Mouse (Mus musculus) intestine, embryonic 14.5 days (tissue): ENCODE data around the gene Tcap. TPM values are rescaled to one million over a fixed set of nuclear protein-coding genes. Genes with fewer than 3 reads are reported as not detected.

Experiments
- ATAC-seq: fragments of 200-750 bp; cut with Nextera tagmentation; replicated peaks from 2 replicates; pipeline ENCODE4 v1.8.0; 2017; ENCODE audit warnings: low read depth, moderate number of reproducible peaks, moderate TSS enrichment, moderate library complexity; ENCODE audit not compliant: low FRiP score, low TSS enrichment
- DNase-seq: peaks from one replicate; pipeline ENCODE4 v3.0.0-alpha.2; 2018; ENCODE audit warnings: low spot score
- H3K27ac ChIP-seq: fragments of 300-500 bp; sonication (generic); 2 replicates; pipeline ENCODE4 v1.5.1; 2014; ENCODE audit warnings: low read depth, mild to moderate bottlenecking, control low read depth
- H3K27me3 ChIP-seq: fragments of 300-500 bp; sonication (generic); replicated peaks from 2 replicates; pipeline ENCODE4 v1.6.1; 2014; ENCODE audit warnings: low read length, control low read depth; ENCODE audit not compliant: control insufficient read depth, insufficient read depth
- H3K36me3 ChIP-seq: fragments of 300-500 bp; sonication (generic); 2 replicates; pipeline ENCODE4 v1.6.1; 2014; ENCODE audit warnings: low read length, control low read depth; ENCODE audit not compliant: control insufficient read depth, insufficient read depth
- H3K4me1 ChIP-seq: fragments of 300-500 bp; sonication (generic); replicated peaks from 2 replicates; pipeline ENCODE4 v1.6.1; 2014; ENCODE audit warnings: low read length, control low read depth, mixed read lengths; ENCODE audit not compliant: control insufficient read depth, insufficient read depth
- H3K4me2 ChIP-seq: fragments of 300-500 bp; sonication (generic); 2 replicates; pipeline ENCODE4 v1.6.1; 2014; ENCODE audit warnings: low read length
- H3K4me3 ChIP-seq: fragments of 300-500 bp; sonication (generic); 2 replicates; pipeline ENCODE4 v1.5.1; 2014; ENCODE audit warnings: low read depth, low read length, control low read depth, mixed read lengths
- H3K9ac ChIP-seq: fragments of 300-500 bp; sonication (generic); 2 replicates; pipeline ENCODE4 v1.6.1; 2014; ENCODE audit warnings: mild to moderate bottlenecking, low read length
- H3K9me3 ChIP-seq: fragments of 300-500 bp; sonication (generic); 2 replicates; pipeline ENCODE4 v1.6.1; 2016; ENCODE audit warnings: low read length, control low read depth; ENCODE audit not compliant: control insufficient read depth
- WGBS: fragments of 180-500 bp; shearing (Covaris S2); extraction: QIAGEN DNeasy Blood & Tissue Kit; methylation state at CpG from one replicate; pipeline ENCODE4 v1.1.7; 2014; 5-methylcytosine and 5-hydroxymethylcytosine counted together
- polyA plus RNA-seq: library from polyadenylated mRNA; unstranded; fragments of >200 nt; fragmentation: Nextera tagmentation; extraction: Ambion mirVana; gene quantifications from 2 replicates; pipeline ENCODE4 v1.2.1, GENCODE M21; 2014

The Tcap gene
- polyA plus RNA-seq, 1 experiment from 2014 or later, result not detected

DNA sequence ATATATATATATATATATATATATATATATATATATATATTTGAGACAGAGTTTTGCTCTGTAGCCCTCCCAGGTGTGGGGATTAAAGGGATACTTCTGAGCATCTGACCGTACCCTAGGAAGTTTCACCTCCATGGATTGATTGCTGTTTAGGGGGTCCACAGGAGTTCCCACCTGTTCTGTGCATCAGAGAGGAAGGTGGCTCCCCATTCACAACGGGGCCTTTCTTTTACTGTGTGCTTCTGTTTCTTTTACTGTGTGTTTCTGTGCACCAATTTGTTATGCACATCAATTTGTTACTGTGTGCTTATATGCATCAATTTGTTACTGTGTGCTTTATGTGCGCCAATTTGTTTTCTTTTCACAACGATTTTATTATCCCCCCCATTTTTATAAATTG, 42.4 kb upstream of the Tcap start:
- peaks cover 69% of the 10 kb centered on the region for H3K27me3 ChIP-seq
- H3K4me1 ChIP-seq, result peaks cover 16% of the 10 kb centered on the region
- ATAC-seq, result no peak
- no peak overlapping the region for H3K4me3 ChIP-seq
- no peak overlapping the region for H3K27ac ChIP-seq
- H3K9ac ChIP-seq, result no peak overlapping the region
- no peak overlapping the region for H3K4me2 ChIP-seq
- H3K36me3 ChIP-seq, result no peaks in the 10 kb centered on the region
- no peak for DNase-seq
- WGBS, result 51% methylated on average over 4 of the region's 4 CpGs
- H3K9me3 ChIP-seq, result no peaks in the 10 kb centered on the region

DNA sequence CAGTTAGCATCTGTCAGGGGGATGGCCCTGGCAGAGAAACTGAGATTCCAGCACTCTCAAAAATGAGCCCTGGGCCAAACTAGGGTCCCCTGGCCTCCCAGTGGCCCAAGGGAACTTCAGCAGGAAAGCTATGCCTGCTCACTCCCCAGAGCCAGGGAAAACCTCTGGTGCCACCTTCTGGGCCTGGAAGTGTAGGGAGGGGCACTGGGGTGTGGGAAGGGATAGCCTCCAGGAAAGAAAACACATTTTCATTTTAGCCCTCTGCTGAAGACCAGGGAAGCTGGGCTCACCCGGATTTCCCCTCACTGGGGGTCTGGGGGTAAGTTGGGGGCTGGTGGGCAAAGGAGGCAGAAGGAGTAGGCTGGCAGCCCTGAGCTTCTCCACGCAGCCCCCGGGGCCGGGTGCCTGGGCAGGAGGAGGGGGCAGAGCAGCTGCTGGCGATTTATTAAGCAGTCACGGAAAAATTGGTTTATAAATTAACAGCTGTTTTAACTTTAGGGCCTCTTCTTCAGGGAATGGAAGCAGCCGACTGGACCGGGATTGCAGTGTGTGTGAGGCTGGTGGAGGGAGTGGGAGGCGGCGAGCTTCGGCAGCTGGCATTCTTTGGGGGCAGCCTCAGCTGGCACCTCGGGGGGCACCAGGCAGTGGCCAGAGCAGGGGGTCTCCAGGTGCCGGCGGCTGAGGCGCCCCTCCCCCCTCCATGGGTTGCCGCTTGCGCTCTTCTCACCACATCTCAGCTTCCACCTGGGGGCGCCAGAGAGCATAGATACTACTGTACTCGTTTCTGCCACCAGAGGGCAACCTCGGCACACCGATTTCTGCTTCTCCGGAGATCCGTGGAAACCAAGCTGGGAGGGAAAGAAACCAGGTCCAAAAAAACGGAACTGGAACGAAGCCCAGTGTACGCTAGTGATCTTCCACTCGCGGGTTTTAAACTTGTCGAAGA, 41.3 kb upstream of the Tcap start:
- Histone ChIP-seq H3K4me1 (peaks cover 16% of the 10 kb centered on the region), H3K27ac (no peak overlapping the region), H3K9me3 (no peaks in the 10 kb centered on the region), H3K36me3 (no peaks in the 10 kb centered on the region), H3K4me2 (peak overlapping the region; percentile 55), H3K27me3 (peaks cover 69% of the 10 kb centered on the region), H3K9ac (no peak overlapping the region), H3K4me3 (peak overlapping the region; percentile 29)
- peak; percentile 100 for DNase-seq
- 2% methylated on average over 29 of the region's 29 CpGs for WGBS
- ATAC-seq, result 0 out of 2 replicates have a peak, but pooled peaks have one; percentile 29

DNA sequence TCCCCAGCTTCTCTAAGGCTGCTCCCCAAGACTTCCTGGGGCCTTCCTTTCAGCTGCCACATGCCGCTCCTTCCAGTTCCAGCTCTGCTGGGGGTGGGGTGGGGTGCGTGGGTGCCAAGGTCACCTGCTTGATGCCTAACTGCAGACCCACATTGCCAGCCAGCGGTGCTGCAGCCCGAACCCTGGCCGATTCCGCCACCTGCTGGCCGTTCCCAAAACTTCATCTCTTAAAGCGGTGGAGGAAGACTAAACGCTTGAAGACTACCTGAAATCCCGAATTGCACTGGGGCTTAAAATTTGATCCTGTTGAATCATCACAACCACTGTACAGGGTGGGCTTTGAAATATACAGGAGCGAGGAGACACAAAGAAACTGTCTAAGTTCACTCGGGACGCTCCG, 38.4 kb upstream of the Tcap start:
- H3K4me3 ChIP-seq, result no peak overlapping the region
- H3K27me3 ChIP-seq, result peaks cover 69% of the 10 kb centered on the region
- H3K4me1 ChIP-seq, result peaks cover 13% of the 10 kb centered on the region
- peak overlapping the region; percentile 28 for H3K4me2 ChIP-seq
- under 1% methylated on average over 14 of the region's 14 CpGs for WGBS
- no peak overlapping the region for H3K27ac ChIP-seq
- no peak for ATAC-seq
- H3K9ac ChIP-seq, result no peak overlapping the region
- H3K36me3 ChIP-seq, result no peaks in the 10 kb centered on the region
- H3K9me3 ChIP-seq, result no peaks in the 10 kb centered on the region
- DNase-seq, result peak; percentile 95

DNA sequence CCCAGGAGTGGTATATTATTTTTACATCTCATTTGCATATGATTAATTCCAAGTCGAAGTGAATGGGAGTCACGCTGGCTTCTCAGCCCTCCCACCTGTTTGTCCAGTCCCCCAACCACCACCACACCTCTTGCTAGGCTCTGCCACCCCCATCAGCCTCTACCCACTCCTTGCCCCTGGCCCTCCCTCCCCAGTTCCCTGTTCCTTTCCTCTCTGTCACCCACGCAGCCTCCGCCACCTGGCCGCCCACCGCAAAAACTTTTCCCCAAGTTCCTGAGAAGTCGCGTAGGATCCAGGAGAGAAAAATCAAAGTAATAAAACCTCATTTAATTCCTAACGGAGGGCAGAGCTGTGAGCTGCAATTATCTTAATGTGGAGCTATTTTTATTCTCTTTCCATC, 37.4 kb upstream of the Tcap start:
- H3K9ac ChIP-seq, result no peak overlapping the region
- no peak overlapping the region for H3K4me3 ChIP-seq
- peaks cover 70% of the 10 kb centered on the region for H3K27me3 ChIP-seq
- no peaks in the 10 kb centered on the region for H3K9me3 ChIP-seq
- H3K36me3 ChIP-seq, result no peaks in the 10 kb centered on the region
- WGBS, result 12% methylated on average over 9 of the region's 9 CpGs
- H3K4me2 ChIP-seq, result no peak overlapping the region
- peaks cover 13% of the 10 kb centered on the region for H3K4me1 ChIP-seq
- DNase-seq (no peak), ATAC-seq (no peak)
- no peak overlapping the region for H3K27ac ChIP-seq

DNA sequence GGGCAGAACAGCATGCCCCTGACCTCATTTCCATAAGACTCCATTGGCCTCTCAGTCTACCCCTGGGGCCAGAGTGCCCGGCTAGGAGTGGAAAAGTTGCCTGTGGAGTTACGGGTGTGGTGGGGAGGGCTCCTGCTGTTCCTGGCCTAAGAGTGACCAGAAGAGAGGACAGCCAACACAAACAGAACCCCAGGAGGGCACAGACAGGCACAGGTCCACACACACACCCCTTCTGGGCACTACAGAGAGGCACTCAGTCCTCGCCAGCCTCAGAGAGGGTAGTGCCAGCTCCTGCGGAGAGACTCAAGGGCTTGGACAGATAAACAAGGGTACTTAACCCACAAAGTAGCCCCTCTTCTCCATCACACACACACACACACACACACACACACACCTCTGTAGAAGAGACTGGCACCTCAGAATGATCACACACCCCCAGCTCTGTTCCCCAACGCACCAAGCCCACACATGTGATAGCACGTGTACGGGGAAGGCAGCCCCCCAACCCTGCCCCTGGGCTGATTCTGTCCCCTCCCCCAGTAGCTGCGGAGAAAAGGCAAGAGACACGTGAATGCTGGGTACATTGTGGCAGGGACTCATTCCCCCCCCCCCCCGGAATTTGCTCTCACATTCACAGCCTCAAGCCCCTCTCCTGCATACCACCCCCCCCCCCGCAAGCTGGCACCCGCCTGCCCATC, 36.1 kb upstream of the Tcap start:
- no peak overlapping the region for H3K9ac ChIP-seq
- ATAC-seq (no peak), DNase-seq (no peak)
- H3K4me2 ChIP-seq, result no peak overlapping the region
- no peak overlapping the region for H3K4me3 ChIP-seq
- H3K9me3 ChIP-seq, result no peaks in the 10 kb centered on the region
- H3K27ac ChIP-seq, result no peak overlapping the region
- H3K4me1 ChIP-seq, result peaks cover 7% of the 10 kb centered on the region; the same call in 1 of the 2 replicates
- H3K36me3 ChIP-seq, result no peaks in the 10 kb centered on the region
- H3K27me3 ChIP-seq, result peaks cover 70% of the 10 kb centered on the region
- WGBS, result 11% methylated on average over 8 of the region's 12 CpGs

DNA sequence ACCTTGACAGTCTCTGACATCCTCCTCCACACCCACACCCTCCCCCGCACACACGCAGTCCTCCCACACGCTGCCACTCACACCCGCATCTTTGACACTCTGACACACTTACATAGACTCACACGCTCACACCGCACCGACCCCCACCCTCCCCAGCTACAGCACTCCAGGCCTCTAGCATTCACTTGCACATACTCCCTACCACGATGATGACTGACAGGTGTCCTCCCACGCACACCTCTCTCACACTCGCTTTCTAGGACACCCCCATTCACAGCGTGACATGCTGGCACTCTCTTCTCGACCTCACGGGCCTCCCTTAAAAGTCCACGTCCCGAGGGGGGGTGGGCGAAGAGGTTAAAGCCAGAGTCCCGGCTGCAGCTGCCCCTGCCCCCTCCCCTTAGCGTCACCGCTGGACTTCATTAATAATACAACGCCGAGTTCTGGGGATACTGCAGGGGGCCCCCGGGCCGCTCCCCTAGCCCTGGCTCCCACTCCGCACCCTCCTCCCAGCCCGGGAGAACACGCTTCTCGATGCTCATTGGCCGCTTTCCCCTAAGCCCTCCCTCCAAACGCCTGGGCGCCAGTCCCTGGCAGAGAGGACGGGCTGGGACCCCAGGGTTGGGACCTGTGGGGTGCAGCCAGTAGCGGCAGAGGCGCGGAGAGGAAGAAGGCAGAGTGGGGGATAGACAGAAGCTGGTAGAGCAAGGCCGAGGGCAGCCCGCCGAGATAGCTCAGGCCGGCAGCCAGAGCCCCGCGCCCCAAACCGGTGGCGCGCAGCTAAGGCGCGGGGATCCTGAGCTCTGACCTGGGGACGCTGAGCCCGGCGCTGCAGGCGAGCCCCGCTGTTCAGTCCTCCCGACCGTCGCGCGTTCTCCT, 35.3 kb upstream of the Tcap start, which contains the start of gene Ppp1r1b:
Gene Ppp1r1b (plus strand): TSS at position 322 of the 879 bp plus-strand sequence.
- Histone ChIP-seq H3K36me3 (no peaks in the 10 kb centered on the region), H3K9ac (peak within 1 kb of the TSS; percentile 38), H3K4me3 (peak within 1 kb of the TSS; percentile 48), H3K9me3 (no peaks in the 10 kb centered on the region), H3K4me1 (peaks cover 7% of the 10 kb centered on the region; the same call in 1 of the 2 replicates), H3K4me2 (peak within 1 kb of the TSS; percentile 89), H3K27me3 (peaks cover 76% of the 10 kb centered on the region), H3K27ac (no peak within 1 kb of the TSS)
- WGBS, result 1% methylated on average over 55 of the region's 55 CpGs
- DNase-seq (peak; percentile 75), ATAC-seq (peak; percentile 66)

DNA sequence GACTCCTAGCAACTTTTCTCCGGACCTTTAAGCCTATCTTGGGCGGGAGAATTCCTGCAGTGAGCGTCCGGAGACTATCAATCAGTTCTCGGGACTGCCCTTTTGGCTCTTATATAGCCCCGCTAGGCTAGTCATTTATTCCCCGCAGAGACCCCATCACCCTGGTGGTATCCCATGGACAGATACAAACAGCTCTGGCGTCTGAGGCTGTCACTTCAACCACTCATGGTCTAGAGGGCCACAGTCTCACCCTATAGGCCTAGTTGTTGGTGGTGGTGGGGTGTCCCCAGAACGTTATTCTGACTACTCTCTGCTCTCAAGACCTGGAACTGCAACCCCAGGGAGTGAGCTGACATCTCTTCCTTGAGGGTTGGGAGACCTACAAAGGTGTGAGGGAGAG, 34.3 kb upstream of the Tcap start:
- peaks cover 7% of the 10 kb centered on the region; the same call in 1 of the 2 replicates for H3K4me1 ChIP-seq
- no peak for ATAC-seq
- peak overlapping the region; percentile 89 for H3K4me2 ChIP-seq
- peak overlapping the region; percentile 48; the same call in 1 of the 2 replicates for H3K4me3 ChIP-seq
- H3K27ac ChIP-seq, result no peak overlapping the region
- H3K27me3 ChIP-seq, result peaks cover 84% of the 10 kb centered on the region
- no peaks in the 10 kb centered on the region for H3K9me3 ChIP-seq
- H3K9ac ChIP-seq, result no peak overlapping the region
- no peaks in the 10 kb centered on the region for H3K36me3 ChIP-seq
- DNase-seq, result no peak
- 7% methylated on average over 9 of the region's 9 CpGs for WGBS
